Mouse (Mus musculus): ENCODE measurements at regions not wholly inside any gene's neighbourhood (a gene's known extent, or its start where the extent isn't known, plus 50 kb on each side); places are given as distances from the start of the nearest gene placed in this dataset.
A peak's percentile ranks its signal among the peaks of the same experiment; 100 is the strongest.

GRCm38 (mm10) chr12:71572833-71573446, 257.9 kb upstream of the Daam1 start:
- Histone ChIP-seq H3K9me3 (replicated peaks; ENCODE audit: control insufficient read depth, low read length) (no peaks in the 10 kb centered on the region), H3K27me3 (ENCODE audit: control insufficient read depth, insufficient read depth, low read length) (no peaks in the 10 kb centered on the region), H3K27ac (ENCODE audit: low read depth, low read length) (no peak overlapping the region), H3K4me1 (ENCODE audit: control insufficient read depth, insufficient read depth, low read length) (peaks cover 18% of the 10 kb centered on the region; the same call in 1 of the 2 replicates), H3K4me2 (peak overlapping the region; percentile 10; the same call in 1 of the 2 replicates), H3K4me3 (ENCODE audit: low read depth, low read length) (no peak overlapping the region), H3K9ac (ENCODE audit: low read depth, low read length) (no peak overlapping the region), H3K36me3 (ENCODE audit: control insufficient read depth, insufficient read depth, low read length) (no peaks in the 10 kb centered on the region)
- 46% methylated on average over 14 of the region's 14 CpGs for WGBS (ENCODE audit: insufficient replicate concordance)
- no peak for ATAC-seq (replicated peaks; ENCODE audit: insufficient number of reproducible peaks, low FRiP score, low TSS enrichment)

- Histone ChIP-seq H3K4me3 (ENCODE audit: low read depth, low read length) (no peak overlapping the region), H3K9ac (ENCODE audit: low read depth, low read length) (no peak overlapping the region), H3K36me3 (ENCODE audit: control insufficient read depth, insufficient read depth, low read length) (no peaks in the 10 kb centered on the region), H3K9me3 (replicated peaks; ENCODE audit: control insufficient read depth, low read length) (no peaks in the 10 kb centered on the region), H3K4me1 (ENCODE audit: control insufficient read depth, insufficient read depth, low read length) (peaks cover 18% of the 10 kb centered on the region; the same call in 1 of the 2 replicates), H3K27ac (ENCODE audit: low read depth, low read length) (no peak overlapping the region), H3K4me2 (no peak overlapping the region), H3K27me3 (ENCODE audit: control insufficient read depth, insufficient read depth, low read length) (no peaks in the 10 kb centered on the region)
- WGBS (ENCODE audit: insufficient replicate concordance): 76% methylated on average over 8 of the region's 8 CpGs
- ATAC-seq (replicated peaks; ENCODE audit: insufficient number of reproducible peaks, low FRiP score, low TSS enrichment): no peak
Observed at GRCm38 (mm10) chr12:71573456-71573855, 257.4 kb upstream of the Daam1 start.

GRCm38 (mm10) chr12:71574685-71575084, 256.2 kb upstream of the Daam1 start:
- ATAC-seq (replicated peaks; ENCODE audit: insufficient number of reproducible peaks, low FRiP score, low TSS enrichment): no peak
- H3K36me3 ChIP-seq (ENCODE audit: control insufficient read depth, insufficient read depth, low read length): no peaks in the 10 kb centered on the region
- no peak overlapping the region for H3K4me2 ChIP-seq
- WGBS (ENCODE audit: insufficient replicate concordance): 46% methylated on average over 10 of the region's 10 CpGs
- no peak overlapping the region for H3K9ac ChIP-seq (ENCODE audit: low read depth, low read length)
- H3K27ac ChIP-seq (ENCODE audit: low read depth, low read length): no peak overlapping the region
- no peaks in the 10 kb centered on the region for H3K27me3 ChIP-seq (ENCODE audit: control insufficient read depth, insufficient read depth, low read length)
- peaks cover 23% of the 10 kb centered on the region; the same call in 1 of the 2 replicates for H3K4me1 ChIP-seq (ENCODE audit: control insufficient read depth, insufficient read depth, low read length)
- H3K4me3 ChIP-seq (ENCODE audit: low read depth, low read length): no peak overlapping the region
- no peaks in the 10 kb centered on the region for H3K9me3 ChIP-seq (replicated peaks; ENCODE audit: control insufficient read depth, low read length)

- Histone ChIP-seq H3K27me3 (ENCODE audit: control insufficient read depth, insufficient read depth, low read length) (no peaks in the 10 kb centered on the region), H3K4me2 (peak overlapping the region; percentile 65), H3K27ac (ENCODE audit: low read depth, low read length) (no peak overlapping the region), H3K4me1 (ENCODE audit: control insufficient read depth, insufficient read depth, low read length) (peaks cover 20% of the 10 kb centered on the region; the same call in 1 of the 2 replicates), H3K36me3 (ENCODE audit: control insufficient read depth, insufficient read depth, low read length) (no peaks in the 10 kb centered on the region), H3K9ac (ENCODE audit: low read depth, low read length) (no peak overlapping the region), H3K9me3 (replicated peaks; ENCODE audit: control insufficient read depth, low read length) (no peaks in the 10 kb centered on the region), H3K4me3 (ENCODE audit: low read depth, low read length) (peak overlapping the region; percentile 28)
- ATAC-seq (replicated peaks; ENCODE audit: insufficient number of reproducible peaks, low FRiP score, low TSS enrichment): no peak
- WGBS (ENCODE audit: insufficient replicate concordance): 4% methylated on average over 9 of the region's 9 CpGs
Observed at GRCm38 (mm10) chr12:71577349-71577748, 253.5 kb upstream of the Daam1 start.

GRCm38 (mm10) chr12:71578006-71578405, 252.9 kb upstream of the Daam1 start:
- H3K36me3 ChIP-seq (ENCODE audit: control insufficient read depth, insufficient read depth, low read length): no peaks in the 10 kb centered on the region
- H3K4me2 ChIP-seq: no peak overlapping the region
- H3K4me3 ChIP-seq (ENCODE audit: low read depth, low read length): no peak overlapping the region
- H3K27me3 ChIP-seq (ENCODE audit: control insufficient read depth, insufficient read depth, low read length): no peaks in the 10 kb centered on the region
- no peaks in the 10 kb centered on the region for H3K9me3 ChIP-seq (replicated peaks; ENCODE audit: control insufficient read depth, low read length)
- peaks cover 15% of the 10 kb centered on the region; the same call in 1 of the 2 replicates for H3K4me1 ChIP-seq (ENCODE audit: control insufficient read depth, insufficient read depth, low read length)
- no peak overlapping the region for H3K9ac ChIP-seq (ENCODE audit: low read depth, low read length)
- WGBS (ENCODE audit: insufficient replicate concordance): 79% methylated on average over 9 of the region's 9 CpGs
- no peak for ATAC-seq (replicated peaks; ENCODE audit: insufficient number of reproducible peaks, low FRiP score, low TSS enrichment)
- H3K27ac ChIP-seq (ENCODE audit: low read depth, low read length): no peak overlapping the region

- 43% methylated on average over 11 of the region's 11 CpGs for WGBS (ENCODE audit: insufficient replicate concordance)
- ATAC-seq (replicated peaks; ENCODE audit: insufficient number of reproducible peaks, low FRiP score, low TSS enrichment): no peak
- Histone ChIP-seq H3K36me3 (ENCODE audit: control insufficient read depth, insufficient read depth, low read length) (no peaks in the 10 kb centered on the region), H3K27me3 (ENCODE audit: control insufficient read depth, insufficient read depth, low read length) (no peaks in the 10 kb centered on the region), H3K4me3 (ENCODE audit: low read depth, low read length) (no peak overlapping the region), H3K4me2 (no peak overlapping the region), H3K4me1 (ENCODE audit: control insufficient read depth, insufficient read depth, low read length) (peaks cover 13% of the 10 kb centered on the region; the same call in 1 of the 2 replicates), H3K9me3 (replicated peaks; ENCODE audit: control insufficient read depth, low read length) (no peaks in the 10 kb centered on the region), H3K27ac (ENCODE audit: low read depth, low read length) (no peak overlapping the region), H3K9ac (ENCODE audit: low read depth, low read length) (no peak overlapping the region)
Observed at GRCm38 (mm10) chr12:71578912-71579311, 252.0 kb upstream of the Daam1 start.

- 79% methylated on average over 12 of the region's 12 CpGs for WGBS (ENCODE audit: insufficient replicate concordance)
- H3K27me3 ChIP-seq (ENCODE audit: control insufficient read depth, insufficient read depth, low read length): no peaks in the 10 kb centered on the region
- ATAC-seq (replicated peaks; ENCODE audit: insufficient number of reproducible peaks, low FRiP score, low TSS enrichment): no peak
Observed at GRCm38 (mm10) chr12:71580532-71581290, 250.2 kb upstream of the Daam1 start.

GRCm38 (mm10) chr12:71584618-71585017, 246.3 kb upstream of the Daam1 start:
- Histone ChIP-seq H3K4me3 (ENCODE audit: low read depth, low read length) (no peak overlapping the region), H3K4me2 (no peak overlapping the region), H3K9me3 (replicated peaks; ENCODE audit: control insufficient read depth, low read length) (no peaks in the 10 kb centered on the region), H3K9ac (ENCODE audit: low read depth, low read length) (no peak overlapping the region), H3K36me3 (ENCODE audit: control insufficient read depth, insufficient read depth, low read length) (no peaks in the 10 kb centered on the region), H3K27ac (ENCODE audit: low read depth, low read length) (no peak overlapping the region), H3K4me1 (ENCODE audit: control insufficient read depth, insufficient read depth, low read length) (no peaks in the 10 kb centered on the region), H3K27me3 (ENCODE audit: control insufficient read depth, insufficient read depth, low read length) (no peaks in the 10 kb centered on the region)
- whole genome bisulfite sequencing (ENCODE audit: insufficient replicate concordance): 55% methylated on average over 8 of the region's 8 CpGs
- no peak for ATAC-seq (replicated peaks; ENCODE audit: insufficient number of reproducible peaks, low FRiP score, low TSS enrichment)

More at GRCm38 (mm10) chr12:71580532-71581290, 250.2 kb upstream of the Daam1 start:
- Histone ChIP-seq H3K4me3 (ENCODE audit: low read depth, low read length) (no peak overlapping the region), H3K9ac (ENCODE audit: low read depth, low read length) (no peak overlapping the region), H3K9me3 (replicated peaks; ENCODE audit: control insufficient read depth, low read length) (no peaks in the 10 kb centered on the region), H3K36me3 (ENCODE audit: control insufficient read depth, insufficient read depth, low read length) (no peaks in the 10 kb centered on the region), H3K27ac (ENCODE audit: low read depth, low read length) (no peak overlapping the region), H3K4me1 (ENCODE audit: control insufficient read depth, insufficient read depth, low read length) (peaks cover 8% of the 10 kb centered on the region; the same call in 1 of the 2 replicates), H3K4me2 (no peak overlapping the region)
